Mouse (Mus musculus) bone marrow macrophage, adult 2 months (primary cell): ENCODE data around the gene Pde4d.

ENCODE experiments used
- CTCF ChIP-seq: IDR thresholded peaks from 2 replicates; pipeline ENCODE4 v1.5.1; 2012; ENCODE audit warnings: low read depth, mild to moderate bottlenecking, low read length, moderate library complexity
- POLR2A ChIP-seq: IDR thresholded peaks from 2 replicates; pipeline ENCODE4 v1.6.1; 2012; ENCODE audit warnings: mild to moderate bottlenecking, low read depth, low read length, borderline replicate concordance

DNA sequence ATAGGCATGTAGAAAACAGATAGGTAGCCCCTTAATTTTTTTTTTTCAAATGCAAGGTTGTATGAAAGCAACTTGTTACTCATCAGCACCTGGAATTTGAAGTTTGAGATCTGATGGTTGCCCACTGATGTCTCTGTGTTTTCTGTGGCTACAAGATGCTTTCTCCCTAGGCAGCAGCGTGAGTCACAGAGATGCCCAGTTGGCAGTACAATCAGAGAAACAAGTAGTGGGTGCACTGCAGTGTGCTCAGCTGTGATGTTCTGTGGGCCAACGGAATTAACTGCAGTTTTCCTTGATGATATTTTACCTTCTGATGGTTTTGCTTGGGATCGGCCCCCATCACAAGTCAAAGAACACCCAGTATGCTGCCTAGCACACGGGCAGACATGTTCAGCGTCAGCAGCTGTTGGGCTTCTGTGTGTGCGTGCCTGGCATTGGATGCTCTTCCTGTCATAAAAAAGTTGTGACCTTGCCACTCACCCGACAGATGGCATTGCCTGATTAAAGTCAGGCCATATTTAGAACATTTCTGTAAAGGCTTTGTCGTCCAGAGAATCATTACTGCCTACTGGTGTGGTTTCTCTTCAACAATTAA, 939.0 kb downstream of the Pde4d start:
- no peak for TF ChIP-seq POLR2A
- no peak for TF ChIP-seq CTCF
